Mouse (Mus musculus): Measurements from ENCODE around the gene Zfp316. TPM values are rescaled to one million over a fixed set of nuclear protein-coding genes. Genes with fewer than 3 reads are reported as not detected.

Gene Zfp316
- 1 to 10 TPM; 3.5 to 4.8 (median 4.4) TPM for total RNA-seq (2022)

DNA sequence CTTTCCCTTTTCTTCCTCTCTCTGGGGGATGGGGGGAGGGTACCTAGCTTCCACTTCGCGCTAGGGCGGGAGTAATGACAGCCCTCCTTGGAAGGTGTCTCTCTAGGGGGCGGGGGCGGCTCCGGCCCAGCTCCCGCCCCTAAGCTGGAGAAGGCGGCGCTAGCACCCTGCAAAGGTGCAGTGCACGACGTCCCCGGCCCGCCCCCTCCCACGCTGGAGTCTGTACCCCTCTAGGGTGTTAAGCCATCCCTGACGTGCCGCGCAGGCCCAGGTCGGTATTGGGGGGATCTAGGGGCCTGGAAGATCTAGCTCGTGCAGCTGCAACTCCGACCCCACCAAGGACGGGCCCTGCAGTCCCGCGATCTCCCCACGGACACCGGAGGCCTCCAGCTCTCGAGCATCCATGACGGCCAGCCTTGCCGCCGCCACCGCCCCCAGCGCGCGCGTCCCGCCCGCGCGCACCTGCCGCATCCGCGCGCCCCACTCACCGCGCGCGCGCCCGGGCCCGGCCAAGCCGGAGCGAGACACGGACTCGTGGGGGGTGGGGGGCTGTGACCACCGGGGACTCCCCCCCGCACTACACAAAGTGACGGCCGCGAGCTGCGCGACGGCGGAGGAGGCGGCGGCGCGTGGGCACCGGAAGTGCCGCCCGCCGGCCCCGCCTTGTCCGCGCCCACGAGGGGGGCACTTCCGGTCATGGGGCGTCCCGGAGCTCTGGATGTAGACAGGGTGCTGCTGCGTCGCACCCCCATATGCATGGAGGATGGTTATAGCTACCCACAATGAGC, at the start of gene Zfp316:
Zfp316 (minus strand) TSS at position 660 of the 788 bp plus-strand sequence.
- peak; percentile 51 to 63 for DNase-seq (ENCODE audit: low spot score in 2 of 2)

DNA sequence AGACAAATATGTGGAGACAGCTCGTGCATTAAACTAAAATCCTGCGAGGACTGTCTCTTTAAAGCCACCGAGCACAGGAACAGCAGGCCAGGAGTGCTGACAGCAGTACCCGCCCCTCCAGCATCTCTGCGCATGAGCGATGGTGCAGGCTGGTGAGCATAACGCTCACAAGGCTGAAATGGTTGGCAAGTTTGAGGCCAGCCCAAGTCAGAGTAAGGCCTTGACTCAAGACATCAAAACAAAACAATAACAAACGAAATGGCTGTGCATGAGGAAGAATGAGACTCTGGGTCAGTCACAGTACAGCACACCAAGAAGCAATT, 47.4 kb upstream of the Zfp316 start:
- DNase-seq (ENCODE audit: low spot score in 2 of 2), result no peak

- DNase-seq (ENCODE audit: low spot score in 2 of 2), result no peak
These were observed 46.9 kb upstream of the Zfp316 start for GRCm38 (mm10) chr5:143316605-143317287.

GRCm38 (mm10) chr5:143315514-143315888, 45.7 kb upstream of the Zfp316 start:
- no peak for DNase-seq (ENCODE audit: low spot score in 2 of 2)

DNA sequence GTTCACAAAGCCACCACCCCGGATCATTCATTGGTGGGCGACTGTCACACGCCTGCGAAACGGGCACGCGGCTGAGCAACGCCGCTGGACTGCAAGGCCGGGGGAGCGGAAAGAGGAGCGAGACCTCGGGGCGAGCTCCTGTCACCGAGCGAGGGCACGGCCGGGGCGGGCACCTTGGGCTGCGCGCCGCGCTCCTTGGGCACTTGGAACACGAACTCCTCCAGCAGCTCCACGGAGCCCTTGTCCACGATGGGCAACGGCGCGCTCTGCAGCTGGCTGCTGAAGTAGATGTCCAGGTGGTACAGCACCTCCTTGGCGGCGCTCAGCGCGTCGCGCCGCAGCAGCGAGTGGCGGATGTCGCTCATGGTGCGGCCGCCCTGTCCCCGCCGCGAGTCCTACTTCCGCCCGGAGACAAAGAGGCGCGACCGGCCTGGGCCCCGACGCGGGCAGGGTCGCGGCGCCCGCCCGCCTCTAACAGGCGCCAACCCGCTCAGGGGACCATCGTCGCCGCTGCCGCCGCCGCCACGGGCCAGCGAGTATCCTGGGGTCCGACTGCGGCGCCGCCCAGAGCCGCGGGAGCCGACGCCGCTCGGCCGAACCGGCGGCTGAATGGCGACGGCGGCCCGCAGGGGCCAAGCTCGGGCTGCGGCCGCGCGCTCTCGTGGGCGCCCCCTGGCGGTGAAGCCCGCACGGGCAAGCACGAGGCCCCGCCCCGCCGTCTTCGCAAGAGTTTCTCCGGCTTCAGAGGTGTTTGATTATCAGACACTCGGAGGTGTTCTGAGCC, 45.1 kb upstream of the Zfp316 start, which contains the start of gene E130309D02Rik:
E130309D02Rik (minus strand) TSS at position 631 of the 784 bp plus-strand sequence.
- DNase-seq (ENCODE audit: low spot score in 2 of 2), result peak; percentile 73 to 78

DNA sequence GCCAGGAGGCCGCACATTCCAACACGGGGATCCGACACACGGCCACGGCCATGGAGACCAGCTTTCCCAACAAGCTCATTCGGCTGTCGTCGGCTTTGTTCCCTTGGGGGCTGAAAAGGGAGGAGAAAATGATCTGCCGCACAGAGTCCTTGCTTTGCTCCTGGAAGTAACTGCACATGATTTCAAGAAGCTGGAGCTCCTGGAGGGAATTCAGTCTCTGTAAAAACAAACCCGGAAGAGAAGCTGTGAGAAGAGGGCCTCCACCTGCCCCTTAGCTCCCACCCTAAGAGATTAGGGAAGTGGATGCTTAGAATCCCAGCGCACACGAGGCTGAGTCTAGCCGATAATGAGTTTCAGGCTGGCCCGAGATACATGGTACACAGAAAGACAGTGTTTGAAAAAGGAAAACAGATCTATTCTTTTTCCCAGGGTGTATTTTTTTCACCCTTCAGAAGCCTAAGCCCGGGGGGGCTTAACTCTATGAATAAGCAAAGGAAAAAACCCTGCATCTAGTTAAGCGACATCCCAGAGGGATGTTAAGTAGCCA, 44.4 kb upstream of the Zfp316 start:
- no peak for DNase-seq (ENCODE audit: low spot score in 2 of 2)

GRCm38 (mm10) chr5:143311886-143312285, 42.1 kb upstream of the Zfp316 start:
- DNase-seq (ENCODE audit: low spot score in 2 of 2), result peak; percentile 57 to 60

GRCm38 (mm10) chr5:143309916-143310315, 40.1 kb upstream of the Zfp316 start:
- no peak for DNase-seq (ENCODE audit: low spot score in 2 of 2)

- DNase-seq (ENCODE audit: low spot score in 2 of 2), result no peak
These were observed 39.0 kb upstream of the Zfp316 start for GRCm38 (mm10) chr5:143308825-143309224.

DNA sequence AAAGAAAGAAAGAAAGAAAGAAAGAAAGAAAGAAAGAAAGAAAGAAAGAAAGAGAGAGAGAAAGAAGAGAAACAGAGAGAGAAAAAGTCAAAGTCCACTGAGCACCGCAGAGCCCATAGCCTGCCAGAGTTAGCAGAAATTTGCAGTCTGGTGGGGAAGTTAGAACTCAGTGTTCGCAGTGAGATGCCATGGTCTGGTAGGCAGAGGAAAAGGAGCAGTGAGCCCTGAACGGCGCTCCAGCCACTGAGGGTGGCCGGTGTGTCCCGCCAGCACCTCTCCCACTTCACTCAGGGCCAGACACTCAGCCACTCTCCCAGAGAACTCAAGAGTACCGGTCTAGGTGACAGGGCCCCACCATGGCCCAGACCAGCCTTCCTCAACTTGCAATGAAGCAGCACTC, 34.4 kb upstream of the Zfp316 start:
- DNase-seq (ENCODE audit: low spot score in 2 of 2), result no peak

GRCm38 (mm10) chr5:143301296-143301695, 31.5 kb upstream of the Zfp316 start:
- no peak for DNase-seq (ENCODE audit: low spot score in 2 of 2)

GRCm38 (mm10) chr5:143299686-143300085, 29.9 kb upstream of the Zfp316 start:
- DNase-seq (ENCODE audit: low spot score in 2 of 2), result no peak

DNA sequence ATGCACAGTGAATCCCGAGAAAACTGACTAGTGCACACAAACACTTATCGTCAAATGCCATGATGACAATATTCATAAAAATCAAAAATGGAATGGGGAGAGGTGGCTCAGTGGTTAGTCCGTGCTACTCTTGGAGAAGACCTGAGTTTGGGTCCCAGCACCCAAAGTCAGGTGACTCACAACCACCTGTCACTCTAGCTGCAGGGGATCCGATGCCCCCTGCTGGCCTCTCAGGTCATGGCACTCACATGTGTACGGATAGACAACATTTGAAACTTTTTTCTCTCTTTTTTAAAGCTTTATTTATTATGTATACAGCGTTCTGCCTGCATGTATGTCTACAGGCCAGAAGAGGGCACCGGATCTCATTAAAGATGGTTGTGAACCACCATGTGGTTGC, 28.6 kb upstream of the Zfp316 start:
- no peak for DNase-seq (ENCODE audit: low spot score in 2 of 2)

GRCm38 (mm10) chr5:143297986-143298385, 28.2 kb upstream of the Zfp316 start:
- DNase-seq (ENCODE audit: low spot score in 2 of 2), result no peak

DNA sequence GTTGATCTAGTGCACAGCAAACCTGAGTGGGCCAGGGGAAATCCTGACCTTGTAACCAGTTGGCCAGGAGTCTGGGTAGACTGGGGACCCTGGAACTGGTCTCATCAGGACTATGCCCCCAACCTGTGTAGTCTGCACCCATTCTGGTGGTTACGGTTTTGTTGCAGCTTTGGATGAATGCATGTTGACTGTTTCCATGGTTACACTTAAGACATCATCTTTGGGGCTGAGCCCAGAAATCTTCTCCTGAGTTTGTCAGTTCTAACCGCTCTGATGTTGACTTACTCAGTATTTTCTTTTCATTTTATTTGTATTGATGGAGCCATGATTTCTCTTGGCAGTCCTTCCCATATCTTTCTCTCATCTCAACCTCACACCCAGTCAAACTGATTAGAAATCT, 25.5 kb upstream of the Zfp316 start:
- no peak for DNase-seq (ENCODE audit: low spot score in 2 of 2)

- DNase-seq (ENCODE audit: low spot score in 2 of 2), result no peak
These were observed 25.0 kb upstream of the Zfp316 start for GRCm38 (mm10) chr5:143294862-143295261.

DNA sequence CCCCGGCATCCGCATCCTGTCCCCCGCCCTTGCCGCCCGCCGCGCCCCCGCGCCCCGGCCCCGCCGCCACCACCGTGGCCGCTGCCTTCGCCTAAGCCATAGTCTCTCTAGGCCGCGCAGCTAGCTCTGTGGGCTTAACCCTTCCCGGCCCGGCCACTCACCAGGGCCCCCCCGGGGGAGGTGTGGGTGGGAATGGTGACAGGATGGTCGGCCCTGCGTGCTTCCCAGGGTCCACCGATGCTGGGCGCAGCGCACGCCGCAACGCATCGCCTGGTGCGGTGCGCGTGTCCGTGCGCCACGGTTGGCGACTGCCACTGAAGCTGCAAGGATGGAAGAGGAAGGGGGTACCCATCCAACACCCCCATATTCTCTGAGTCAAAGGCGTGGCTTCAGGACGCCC, 23.6 kb upstream of the Zfp316 start, which contains the start of gene Zfp853:
Zfp853 (minus strand) TSS at position 220 of the 400 bp plus-strand sequence.
- DNase-seq (ENCODE audit: low spot score in 2 of 2), result no peak

DNA sequence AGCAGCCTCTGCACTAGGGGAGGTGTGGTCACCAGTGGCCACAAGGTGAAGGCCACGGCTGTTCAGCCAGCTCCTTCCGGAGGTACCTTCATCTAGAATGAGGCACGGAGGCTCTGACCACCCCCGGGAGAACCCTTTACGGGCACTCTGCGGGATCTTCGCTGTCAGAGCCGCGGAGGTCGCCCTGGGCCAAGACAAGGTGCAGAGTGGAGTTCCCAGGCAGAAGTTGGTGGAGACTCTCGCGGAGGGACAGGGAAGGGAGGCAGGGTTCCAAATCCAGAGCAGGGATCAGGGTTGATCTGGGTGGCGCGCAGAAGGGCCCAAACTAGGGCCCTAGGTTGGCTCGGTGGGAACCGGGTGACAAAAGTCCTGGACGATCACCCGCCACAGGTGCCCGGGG, 23.1 kb upstream of the Zfp316 start:
- no peak for DNase-seq (ENCODE audit: low spot score in 2 of 2)

GRCm38 (mm10) chr5:143289299-143289698, 19.5 kb upstream of the Zfp316 start:
- no peak for DNase-seq (ENCODE audit: low spot score in 2 of 2)

- DNase-seq (ENCODE audit: low spot score in 2 of 2), result no peak
These were observed 18.6 kb upstream of the Zfp316 start for GRCm38 (mm10) chr5:143288378-143288911.

GRCm38 (mm10) chr5:143287774-143288328, 18.0 kb upstream of the Zfp316 start:
- DNase-seq (ENCODE audit: low spot score in 2 of 2), result no peak
